Mouse (Mus musculus): Measurements from ENCODE around the gene Hist2h2aa2.
A peak's percentile ranks its signal among the peaks of the same experiment; 100 is the strongest.
"Not testable (repeated sequence)": the region's sequence is repeated elsewhere in the genome, so short reads cannot be mapped to it uniquely, and the experiment has no call there.

The Hist2h2aa2 gene

DNA sequence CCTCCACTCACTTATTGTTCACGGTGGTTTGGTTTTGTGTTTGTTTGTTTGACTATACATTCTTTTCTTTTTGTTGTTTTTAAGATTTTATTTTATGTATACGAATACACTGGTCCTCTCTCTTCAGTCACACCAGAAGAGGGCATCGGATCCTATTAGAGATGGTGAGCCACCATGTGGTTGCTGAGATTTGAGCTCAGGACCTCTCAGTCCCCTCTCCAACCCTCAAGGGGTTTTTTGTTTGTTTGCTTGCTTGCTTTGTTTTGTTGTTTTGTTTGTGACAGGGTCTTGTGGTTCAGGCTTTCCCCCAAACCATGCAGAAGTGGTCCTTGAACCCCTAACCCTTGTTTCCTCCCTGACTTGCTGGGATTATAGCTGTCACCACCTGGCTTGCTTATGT, 21.5 kb upstream of the Hist2h2aa2 start:
- DNase-seq, result no peak

DNA sequence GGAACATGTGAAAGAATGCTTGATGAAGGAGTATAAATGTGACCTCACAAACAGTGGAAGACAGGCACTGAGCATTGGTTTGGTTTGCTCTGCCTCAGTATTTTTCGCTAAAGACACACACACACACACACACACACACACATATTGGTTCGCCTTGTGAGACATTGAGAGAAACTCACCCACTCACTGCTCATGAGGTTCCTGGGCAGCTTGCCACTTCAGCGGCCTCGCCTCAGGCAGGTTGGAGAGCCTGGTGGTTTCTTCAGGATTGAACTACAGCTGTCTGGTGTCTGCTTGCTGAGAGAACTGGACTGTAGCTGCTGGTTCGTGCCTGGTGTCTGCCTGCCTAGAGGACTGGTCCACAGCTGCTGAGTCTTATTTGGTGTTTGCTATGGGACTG, 20.1 kb upstream of the Hist2h2aa2 start:
- no peak for DNase-seq

DNA sequence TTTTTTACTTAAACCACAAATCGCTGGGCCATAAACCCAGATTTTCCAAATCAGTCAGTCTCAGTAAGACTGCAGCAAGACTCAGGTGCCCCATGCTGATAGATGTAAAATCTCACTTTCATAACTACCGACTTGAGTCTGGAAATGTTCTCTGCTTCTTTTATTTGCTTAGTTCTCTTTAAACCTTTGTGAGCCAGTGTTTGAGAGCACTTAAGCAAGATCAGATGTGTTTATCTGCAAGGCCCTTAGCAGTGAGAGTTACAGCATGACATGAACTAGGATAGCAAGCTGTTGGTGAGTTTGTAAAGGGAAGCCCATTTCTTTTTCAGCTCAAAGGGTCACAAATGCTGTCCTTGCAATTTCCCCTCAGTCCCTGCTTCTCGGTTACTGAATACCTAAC, 17.1 kb upstream of the Hist2h2aa2 start:
- no peak for DNase-seq

DNA sequence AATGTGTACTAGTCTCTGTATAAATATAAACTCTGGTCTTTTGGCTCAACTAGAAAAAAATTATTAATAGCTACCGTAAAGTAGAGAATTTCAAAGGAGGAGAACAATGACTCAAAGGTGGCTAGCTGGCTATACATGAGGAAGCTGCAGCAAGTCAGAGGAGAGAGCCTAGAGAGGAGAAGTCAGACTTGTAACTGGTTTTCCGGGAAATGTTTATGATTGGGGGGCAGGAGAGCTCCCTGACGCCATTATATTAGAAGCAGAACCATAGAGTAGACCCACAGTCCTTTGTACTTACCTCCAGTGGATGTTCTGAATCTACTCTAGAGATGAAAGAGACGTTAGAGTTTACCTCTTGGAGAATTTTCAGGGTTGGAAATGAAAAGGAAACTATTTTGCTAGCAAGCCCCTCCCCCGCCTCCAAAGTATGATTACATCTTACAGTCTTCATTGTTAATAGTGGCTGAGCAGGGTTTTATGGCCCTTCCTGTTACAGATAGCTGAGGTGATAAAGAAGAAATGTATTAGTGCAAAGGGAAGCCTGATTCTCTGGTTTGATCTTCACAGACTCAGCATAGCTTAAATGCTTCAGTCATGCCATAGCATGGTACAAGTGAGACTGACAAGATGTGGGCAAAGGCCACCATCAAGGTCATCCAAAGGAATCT, 16.0 kb upstream of the Hist2h2aa2 start:
- no peak for DNase-seq

DNA sequence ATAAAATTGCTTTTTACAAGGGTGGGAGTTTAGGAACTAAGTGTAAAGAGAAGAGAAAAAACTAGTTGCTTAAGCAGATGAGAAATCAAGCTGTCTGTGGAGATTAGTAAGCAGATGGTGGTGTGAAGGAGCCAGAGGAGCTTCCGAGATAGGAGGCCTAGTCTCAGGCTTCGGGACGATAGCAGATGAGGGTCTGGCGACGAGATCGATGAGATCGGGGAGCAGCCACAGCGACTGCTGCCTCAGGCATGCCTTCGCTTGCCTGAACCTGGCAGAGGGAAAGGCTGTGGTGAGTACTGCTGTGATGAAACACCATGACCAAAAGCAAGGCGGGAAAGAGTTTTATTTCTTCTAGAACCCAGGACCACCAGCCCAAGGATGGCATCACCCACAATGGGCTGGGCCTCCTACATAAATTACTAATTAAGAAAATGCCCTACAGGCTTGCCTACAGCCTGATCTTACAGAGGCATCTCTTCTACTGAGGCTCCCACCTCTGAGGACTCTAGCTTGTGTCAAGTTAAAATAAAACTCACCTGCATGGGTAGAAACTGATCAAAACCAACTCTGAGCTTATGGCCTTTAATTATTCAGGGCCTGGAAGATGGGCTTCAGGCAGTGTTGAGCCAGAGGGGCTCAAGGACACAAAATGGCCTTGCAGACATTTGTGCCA, 14.7 kb upstream of the Hist2h2aa2 start:
- DNase-seq, result peak; percentile 64 to 65

DNA sequence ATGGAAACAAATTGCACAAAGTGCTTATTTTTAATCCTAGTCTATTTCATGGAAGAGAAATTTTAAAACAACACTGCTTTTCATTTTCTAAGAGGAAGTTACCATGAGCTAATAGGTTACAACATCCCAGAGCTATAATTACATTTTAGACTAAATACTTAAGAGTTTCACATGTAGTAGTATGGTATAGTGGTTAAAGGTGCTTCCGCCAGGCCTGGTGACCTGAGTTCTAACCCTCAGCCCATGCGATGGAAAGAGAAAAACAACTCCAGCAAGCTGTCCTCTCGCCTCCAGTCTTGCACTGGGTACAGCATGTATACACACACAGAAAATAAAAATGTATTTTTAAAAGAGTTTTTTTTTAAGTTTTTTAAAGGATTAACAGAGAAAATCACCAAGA, 11.7 kb upstream of the Hist2h2aa2 start:
- DNase-seq, result no peak

DNA sequence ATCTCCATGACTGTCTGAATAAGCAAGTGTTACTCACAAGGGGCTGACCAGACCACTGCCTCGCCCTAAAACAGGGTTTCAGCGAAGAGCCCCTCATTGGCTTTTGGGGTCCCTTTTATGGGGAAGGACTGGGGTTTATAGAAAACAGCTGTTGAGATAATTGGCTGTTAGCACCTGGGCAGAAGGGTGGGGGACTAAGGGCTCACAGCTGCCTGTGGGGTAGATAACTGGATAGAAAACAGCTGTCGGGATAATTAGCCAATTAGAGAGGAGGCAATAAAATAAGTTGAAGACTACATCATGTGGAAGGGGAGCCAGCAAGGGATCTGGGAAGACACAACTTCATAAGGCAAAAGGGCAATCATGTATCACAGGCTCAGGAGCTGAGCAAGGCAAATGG, 10.8 kb upstream of the Hist2h2aa2 start:
- DNase-seq, result no peak

DNA sequence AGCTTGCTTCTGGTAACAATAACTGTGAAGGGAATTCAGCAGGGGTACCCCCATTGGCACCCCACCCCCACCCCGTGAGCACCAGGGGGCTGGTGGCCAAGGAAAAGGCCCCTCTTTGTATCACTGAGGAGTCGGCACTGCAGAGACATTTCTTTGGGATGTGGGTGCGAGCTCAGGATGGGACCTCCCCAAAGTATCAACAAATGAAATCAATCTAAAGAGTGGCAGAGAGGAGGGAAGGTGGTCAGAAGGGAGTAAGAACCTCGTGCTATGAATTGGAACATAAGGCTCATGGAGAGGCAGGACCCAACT, 8.9 kb upstream of the Hist2h2aa2 start:
- no peak for DNase-seq

DNA sequence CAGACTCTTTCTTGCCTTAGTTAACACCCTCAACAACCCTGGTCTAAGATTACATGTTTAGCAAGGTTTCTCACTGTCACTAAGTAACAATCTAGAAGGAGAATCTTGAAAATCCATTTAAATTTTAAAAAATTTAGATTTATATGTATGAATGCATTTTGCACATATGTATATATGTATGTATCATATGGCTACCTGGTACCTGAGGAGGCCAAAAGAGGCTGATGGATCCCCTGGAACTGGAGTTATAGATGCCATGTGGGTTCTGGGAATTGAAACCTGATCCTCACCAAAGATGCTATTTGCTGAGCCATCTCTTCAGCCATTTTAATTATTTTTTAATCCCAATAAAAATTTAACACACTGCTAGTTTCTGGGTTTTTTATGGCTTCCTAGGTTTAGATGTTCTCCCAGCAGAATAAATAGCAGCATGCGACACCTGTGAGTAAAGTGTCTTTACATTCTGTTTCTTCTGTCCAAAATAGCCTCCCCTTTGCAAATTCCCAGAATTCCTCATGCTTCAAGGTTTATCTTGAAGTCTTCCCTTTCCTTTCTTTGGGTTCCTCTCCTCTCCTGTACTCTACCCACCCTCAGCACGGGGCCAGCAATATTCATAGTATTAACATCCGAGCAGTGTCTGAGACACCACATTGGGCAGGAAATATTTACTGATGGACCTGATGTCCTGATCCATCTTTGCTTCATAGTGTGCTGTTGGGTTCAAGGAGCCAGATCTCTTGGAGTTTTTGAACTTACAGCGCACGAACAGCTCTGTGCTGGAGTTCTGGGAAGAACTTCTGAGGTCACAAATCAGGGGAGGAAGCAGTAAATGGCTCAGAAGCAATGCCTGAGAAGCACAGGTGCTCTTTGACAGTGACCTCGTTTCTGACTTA, 8.3 kb upstream of the Hist2h2aa2 start:
- DNase-seq, result no peak

DNA sequence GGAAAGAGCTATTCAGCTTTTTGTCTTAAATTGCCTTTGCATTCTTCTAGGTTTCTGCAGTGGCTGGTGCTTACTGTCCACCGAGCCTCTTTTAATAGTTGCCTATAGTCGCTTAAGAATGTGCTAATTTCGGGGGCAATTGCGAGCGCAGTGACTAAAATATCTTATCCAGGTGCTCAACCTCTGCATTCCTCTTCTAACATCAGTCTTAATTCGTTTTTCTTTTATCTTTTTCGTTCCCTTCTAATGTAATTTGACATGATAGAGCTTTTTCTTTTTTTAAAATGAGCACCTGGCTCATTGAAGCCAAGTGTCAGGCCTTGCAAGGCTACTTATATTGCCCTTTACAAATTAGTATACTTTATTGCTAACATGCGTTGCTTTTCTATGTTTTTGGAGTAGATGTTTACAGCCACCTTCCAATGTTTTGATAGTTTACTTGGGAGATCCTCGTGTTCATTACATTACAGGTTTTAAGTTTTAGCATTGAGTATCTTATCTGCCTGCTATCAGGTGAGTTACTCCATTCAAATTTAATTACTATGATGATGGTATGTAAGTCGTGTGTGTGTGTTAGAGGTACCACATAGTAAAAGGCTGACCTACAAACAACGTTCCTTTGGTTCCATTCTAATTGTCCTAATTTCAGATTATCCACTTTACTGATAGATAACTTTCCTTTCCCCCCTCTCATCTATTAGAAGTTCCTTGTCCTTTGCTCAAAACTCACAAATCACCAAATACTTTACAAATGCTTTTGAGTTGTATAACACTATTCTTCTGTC, 7.5 kb upstream of the Hist2h2aa2 start:
- DNase-seq, result no peak

DNA sequence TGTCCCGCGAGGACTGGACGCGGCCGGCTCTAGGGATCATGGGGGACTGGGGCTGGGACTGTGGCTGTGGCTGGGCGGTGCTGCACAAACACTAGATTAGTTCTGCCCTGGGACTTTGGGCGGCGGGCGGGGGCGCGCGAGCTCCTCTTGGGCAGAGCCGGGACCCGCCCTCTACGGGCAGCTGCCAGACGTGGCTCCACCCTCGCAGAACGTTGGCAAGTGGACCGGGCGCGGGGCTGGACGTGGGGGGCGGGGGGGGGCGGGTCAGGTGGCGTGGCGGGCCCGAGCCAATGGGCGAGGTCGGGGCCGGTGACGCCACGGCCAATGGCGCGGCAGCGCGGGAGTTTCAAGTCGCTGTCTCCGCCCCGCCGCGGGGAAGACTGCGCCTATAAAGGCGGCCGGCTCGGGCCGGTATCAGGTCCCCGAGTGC, 6.4 kb upstream of the Hist2h2aa2 start, which contains the start of gene Hist2h3c1:
Gene Hist2h3c1, plus strand, starts transcription at position 259 of the 430 bp plus-strand sequence.
- DNase-seq, result not testable (repeated sequence)

DNA sequence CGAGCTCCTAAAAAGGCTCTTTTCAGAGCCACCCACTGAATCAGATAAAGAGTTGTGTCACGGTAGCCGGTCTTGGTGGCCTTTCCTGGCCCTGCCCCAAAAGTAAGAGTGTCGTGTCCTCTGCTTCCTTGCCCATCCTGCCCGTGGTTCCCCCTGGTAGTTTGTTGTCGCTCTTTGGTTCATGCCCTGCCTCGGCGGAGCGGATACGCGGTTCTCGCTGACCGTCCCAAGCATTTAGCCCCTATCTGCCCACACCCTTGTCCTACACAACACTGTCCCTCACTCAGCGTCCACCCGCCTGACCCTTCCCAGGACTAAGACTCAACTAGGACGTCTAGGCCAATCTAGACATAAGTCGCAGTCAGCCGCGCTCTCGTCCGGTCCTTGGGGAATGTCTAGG, 5.9 kb upstream of the Hist2h2aa2 start:
- DNase-seq, result not testable (repeated sequence)

DNA sequence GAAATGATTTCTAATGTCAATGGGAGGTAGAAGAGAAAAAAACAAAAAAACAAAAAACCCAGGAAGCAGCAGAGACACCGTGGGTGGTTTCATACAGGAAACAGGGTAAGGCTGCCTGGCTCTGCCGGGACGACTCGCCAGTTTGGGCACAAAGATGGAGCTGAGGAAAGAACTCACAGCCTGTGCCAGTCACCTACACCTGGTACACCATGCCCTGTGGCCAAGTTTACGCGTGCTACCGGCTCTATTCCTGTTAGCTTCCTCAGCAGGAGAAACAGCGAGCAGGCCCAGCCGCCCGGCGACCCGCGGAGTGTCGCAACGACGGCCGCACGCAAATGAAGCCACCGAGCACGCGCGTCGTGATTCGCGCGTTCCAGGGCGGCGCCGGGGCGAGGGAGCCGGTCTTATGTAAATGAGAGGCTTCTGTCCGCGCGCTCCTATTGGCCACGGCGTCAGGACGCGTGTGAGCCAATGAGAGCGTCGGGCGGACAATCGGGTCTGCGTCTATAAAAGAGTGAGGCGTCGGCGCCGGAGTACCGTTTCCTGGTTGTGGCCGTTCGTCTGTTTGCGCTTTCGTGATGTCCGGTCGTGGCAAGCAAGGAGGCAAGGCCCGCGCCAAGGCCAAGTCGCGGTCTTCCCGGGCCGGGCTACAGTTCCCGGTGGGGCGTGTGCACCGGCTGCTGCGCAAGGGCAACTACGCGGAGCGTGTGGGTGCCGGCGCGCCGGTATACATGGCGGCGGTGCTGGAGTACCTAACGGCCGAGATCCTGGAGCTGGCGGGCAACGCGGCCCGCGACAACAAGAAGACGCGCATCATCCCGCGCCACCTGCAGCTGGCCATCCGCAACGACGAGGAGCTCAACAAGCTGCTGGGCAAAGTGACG, 5.2 kb upstream of the Hist2h2aa2 start, which contains the start of gene Hist2h2aa1:
Gene Hist2h2aa1, plus strand, starts transcription at position 495 of the 884 bp plus-strand sequence.
- DNase-seq, result peak; percentile 88 to 90

DNA sequence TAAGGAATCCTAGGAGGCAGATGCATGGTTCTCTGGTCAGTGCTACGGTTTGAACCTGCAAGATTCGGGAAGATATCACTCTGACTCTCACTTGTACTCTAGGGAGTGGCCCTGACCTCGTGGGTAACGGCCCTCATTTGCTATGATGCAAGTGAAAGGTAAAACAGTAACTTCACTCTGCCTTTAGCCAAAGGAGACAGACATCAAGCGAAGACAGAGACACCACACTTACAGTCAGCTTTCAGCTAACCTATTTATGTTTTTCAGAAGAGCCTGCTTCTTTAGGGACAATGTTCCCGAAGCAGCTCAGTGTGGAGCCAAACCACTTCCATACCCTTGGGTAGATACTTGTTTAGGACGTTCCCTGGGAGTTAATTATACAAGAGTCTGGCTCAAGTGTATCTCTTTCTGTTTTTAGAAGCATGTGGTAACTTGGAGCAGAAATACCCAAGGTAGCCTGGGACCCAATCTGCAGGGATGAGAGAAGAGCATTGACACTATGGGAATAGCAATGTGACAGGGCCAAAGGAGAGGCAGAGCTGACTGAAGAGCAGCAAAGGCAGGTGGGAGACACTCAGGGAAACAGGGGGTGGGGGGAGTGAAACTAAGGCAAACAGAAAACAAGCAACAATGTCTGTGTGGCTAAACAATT, 4.0 kb upstream of the Hist2h2aa2 start:
- DNase-seq, result no peak

DNA sequence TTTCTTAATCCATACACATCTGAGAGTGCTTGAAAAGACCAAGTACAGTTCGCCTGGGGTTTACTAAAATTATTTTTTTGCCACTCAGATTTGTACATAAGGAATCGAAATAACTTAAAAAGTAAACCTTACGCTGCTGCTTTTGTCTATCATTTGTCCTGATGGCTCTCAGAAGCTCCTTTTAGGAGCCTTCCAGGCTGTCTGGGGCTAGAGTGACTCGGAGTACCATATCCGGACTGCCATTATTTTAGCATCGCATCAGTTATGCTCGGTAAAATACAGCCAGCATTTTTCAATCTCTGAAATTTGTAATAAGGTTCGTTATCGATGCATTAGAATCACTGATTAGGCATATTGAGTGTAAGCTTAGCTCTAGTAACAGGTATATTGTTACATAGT, 722 bp upstream of the Hist2h2aa2 start:
- no peak for DNase-seq

DNA sequence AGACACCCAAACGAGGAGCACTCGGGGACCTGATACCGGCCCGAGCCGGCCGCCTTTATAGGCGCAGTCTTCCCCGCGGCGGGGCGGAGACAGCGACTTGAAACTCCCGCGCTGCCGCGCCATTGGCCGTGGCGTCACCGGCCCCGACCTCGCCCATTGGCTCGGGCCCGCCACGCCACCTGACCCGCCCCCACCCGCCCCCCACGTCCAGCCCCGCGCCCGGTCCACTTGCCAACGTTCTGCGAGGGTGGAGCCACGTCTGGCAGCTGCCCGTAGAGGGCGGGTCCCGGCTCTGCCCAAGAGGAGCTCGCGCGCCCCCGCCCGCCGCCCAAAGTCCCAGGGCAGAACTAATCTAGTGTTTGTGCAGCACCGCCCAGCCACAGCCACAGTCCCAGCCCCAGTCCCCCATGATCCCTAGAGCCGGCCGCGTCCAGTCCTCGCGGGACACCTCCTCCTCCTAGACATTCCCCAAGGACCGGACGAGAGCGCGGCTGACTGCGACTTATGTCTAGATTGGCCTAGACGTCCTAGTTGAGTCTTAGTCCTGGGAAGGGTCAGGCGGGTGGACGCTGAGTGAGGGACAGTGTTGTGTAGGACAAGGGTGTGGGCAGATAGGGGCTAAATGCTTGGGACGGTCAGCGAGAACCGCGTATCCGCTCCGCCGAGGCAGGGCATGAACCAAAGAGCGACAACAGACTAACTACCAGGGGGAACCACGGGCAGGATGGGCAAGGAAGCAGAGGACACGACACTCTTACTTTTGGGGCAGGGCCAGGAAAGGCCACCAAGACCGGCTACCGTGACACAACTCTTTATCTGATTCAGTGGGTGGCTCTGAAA, 902 bp downstream of the Hist2h2aa2 start, which contains the start of gene Hist2h3c2:
Gene Hist2h3c2, minus strand, starts transcription at position 174 of the 840 bp plus-strand sequence.
- DNase-seq, result peak; percentile 49 to 62

DNA sequence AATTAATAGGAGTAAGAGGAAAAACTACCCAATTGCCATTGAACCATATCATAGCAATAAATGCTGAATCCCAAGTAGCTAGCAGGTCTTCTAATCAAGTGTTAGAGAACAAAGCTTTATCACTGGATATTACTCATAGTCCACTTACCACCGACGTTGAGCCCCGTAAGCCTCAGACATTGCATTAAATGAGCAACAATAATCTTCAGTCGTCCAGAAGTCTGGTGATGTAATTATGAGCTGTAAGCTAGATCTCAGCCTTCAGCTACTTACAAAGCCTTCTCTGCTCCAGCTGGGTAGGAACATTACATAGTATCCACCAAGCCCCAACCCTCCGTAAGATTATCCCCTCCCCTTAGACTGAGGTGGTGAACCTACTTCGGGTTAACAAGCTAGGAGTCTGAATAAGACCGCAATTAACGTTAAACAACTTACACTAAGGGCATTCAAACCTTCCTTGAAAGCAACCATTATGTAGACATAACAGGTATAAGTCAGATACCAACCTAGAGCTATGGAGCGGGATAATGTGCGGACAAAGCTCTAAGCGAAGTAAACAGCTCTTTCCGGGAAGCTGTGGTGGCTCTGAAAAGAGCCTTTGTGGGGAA, 2.1 kb downstream of the Hist2h2aa2 start:
- DNase-seq, result no peak

DNA sequence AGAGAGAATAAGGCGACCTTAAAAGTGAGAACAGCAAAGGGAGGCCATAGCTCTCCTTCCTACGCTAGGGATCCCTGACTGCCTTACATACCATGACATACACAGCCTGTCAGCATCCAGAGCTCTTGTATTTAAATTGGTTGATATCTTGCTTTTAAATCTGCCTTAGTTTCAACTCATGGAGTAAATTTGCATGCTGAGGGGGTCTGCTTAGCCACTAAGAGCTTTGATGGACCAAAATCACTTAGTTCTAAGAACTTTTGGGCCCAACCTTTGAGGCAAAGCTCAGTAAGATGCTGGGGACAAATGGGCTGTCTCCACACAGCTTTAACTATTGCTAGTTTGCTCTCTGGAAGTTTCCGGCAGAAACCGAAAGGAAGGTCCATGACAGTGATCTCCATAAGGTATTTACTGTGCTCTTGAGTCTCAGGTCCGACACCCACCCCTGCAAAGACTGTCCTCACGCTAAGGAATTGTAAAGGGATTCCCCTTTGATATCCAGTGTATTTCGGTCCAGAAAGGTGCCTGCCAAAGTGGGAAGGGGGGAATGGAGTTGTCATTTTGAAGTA, 2.7 kb downstream of the Hist2h2aa2 start:
- DNase-seq, result no peak

DNA sequence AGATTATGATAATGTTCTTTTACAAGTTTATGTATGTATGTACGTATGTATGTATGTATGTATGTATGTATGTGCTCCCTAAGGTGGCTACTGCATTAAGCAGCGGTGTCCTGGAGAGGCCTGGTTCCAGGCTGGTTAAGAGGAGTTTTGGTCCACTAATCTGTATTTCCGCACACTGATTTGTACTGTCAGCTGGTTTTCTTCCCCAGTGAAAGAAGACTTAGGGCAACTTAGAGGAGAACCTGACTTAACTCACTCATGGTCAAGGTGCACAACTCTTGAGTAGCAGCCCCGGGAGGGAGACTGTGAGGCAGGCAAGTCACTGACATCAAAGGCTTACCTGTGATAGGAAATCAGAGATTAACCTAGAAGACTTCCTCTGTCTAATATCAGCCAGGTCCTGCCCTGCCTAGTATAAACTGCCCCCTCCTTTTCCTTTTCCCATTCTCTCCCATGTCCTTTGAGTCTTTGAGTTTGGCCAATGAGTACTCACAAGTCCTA, 3.2 kb downstream of the Hist2h2aa2 start:
- DNase-seq, result no peak

Data from cerebellum, postnatal 14 days (tissue).